Mouse (Mus musculus): ENCODE data around the gene Fibin.

Gene Fibin

GRCm38 (mm10) chr2:110362432-110363283, at the start of gene Fibin:
Fibin (minus strand) TSS chr2:110363183.
- no peak for DNase-seq (ENCODE audit: extremely low read depth, low read depth, low spot score)

- DNase-seq (ENCODE audit: extremely low read depth, low read depth, low spot score) = no peak
Measured at GRCm38 (mm10) chr2:110411428-110411827, 48.4 kb upstream of the Fibin start.

- no peak for DNase-seq (ENCODE audit: extremely low read depth, low read depth, low spot score)
Measured at GRCm38 (mm10) chr2:110408757-110409156, 45.8 kb upstream of the Fibin start.

GRCm38 (mm10) chr2:110392714-110393336, 29.8 kb upstream of the Fibin start:
- no peak for DNase-seq (ENCODE audit: extremely low read depth, low read depth, low spot score)

GRCm38 (mm10) chr2:110390736-110391409, 27.9 kb upstream of the Fibin start:
- no peak for DNase-seq (ENCODE audit: extremely low read depth, low read depth, low spot score)

GRCm38 (mm10) chr2:110379811-110380210, 16.8 kb upstream of the Fibin start:
- no peak for DNase-seq (ENCODE audit: extremely low read depth, low read depth, low spot score)

GRCm38 (mm10) chr2:110376660-110377059, 13.7 kb upstream of the Fibin start:
- DNase-seq (ENCODE audit: extremely low read depth, low read depth, low spot score) = no peak

GRCm38 (mm10) chr2:110375475-110375874, 12.5 kb upstream of the Fibin start:
- DNase-seq (ENCODE audit: extremely low read depth, low read depth, low spot score) = no peak

GRCm38 (mm10) chr2:110373186-110373585, 10.2 kb upstream of the Fibin start:
- DNase-seq (ENCODE audit: extremely low read depth, low read depth, low spot score) = no peak

GRCm38 (mm10) chr2:110367382-110367887, 4.5 kb upstream of the Fibin start:
- no peak for DNase-seq (ENCODE audit: extremely low read depth, low read depth, low spot score)

GRCm38 (mm10) chr2:110365401-110365800, 2.4 kb upstream of the Fibin start:
- no peak for DNase-seq (ENCODE audit: extremely low read depth, low read depth, low spot score)

GRCm38 (mm10) chr2:110363855-110364254, 872 bp upstream of the Fibin start:
- DNase-seq (ENCODE audit: extremely low read depth, low read depth, low spot score) = no peak

- no peak for DNase-seq (ENCODE audit: extremely low read depth, low read depth, low spot score)
Measured at GRCm38 (mm10) chr2:110353302-110353970, 9.5 kb downstream of the Fibin start.

- DNase-seq (ENCODE audit: extremely low read depth, low read depth, low spot score) = no peak
Measured at GRCm38 (mm10) chr2:110351843-110352251, 11.1 kb downstream of the Fibin start.

GRCm38 (mm10) chr2:110351406-110351805, 11.6 kb downstream of the Fibin start:
- DNase-seq (ENCODE audit: extremely low read depth, low read depth, low spot score) = no peak

- peak; percentile 57 for DNase-seq (ENCODE audit: extremely low read depth, low read depth, low spot score)
Measured at GRCm38 (mm10) chr2:110328953-110329352, 34.0 kb downstream of the Fibin start.

- DNase-seq (ENCODE audit: extremely low read depth, low read depth, low spot score) = no peak
Measured at GRCm38 (mm10) chr2:110319949-110320348, 43.0 kb downstream of the Fibin start.

GRCm38 (mm10) chr2:110319266-110319665, 43.7 kb downstream of the Fibin start:
- no peak for DNase-seq (ENCODE audit: extremely low read depth, low read depth, low spot score)

GRCm38 (mm10) chr2:110318719-110319118, 44.3 kb downstream of the Fibin start:
- DNase-seq (ENCODE audit: extremely low read depth, low read depth, low spot score) = no peak

- DNase-seq (ENCODE audit: extremely low read depth, low read depth, low spot score) = no peak
Measured at GRCm38 (mm10) chr2:110316116-110316883, 46.7 kb downstream of the Fibin start.

Measured in fat pad, adult 2 months (tissue).